Mouse (Mus musculus): ENCODE measurements at regions not wholly inside any gene's neighbourhood (a gene's known extent, or its start where the extent isn't known, plus 50 kb on each side); places are given as distances from the start of the nearest gene placed in this dataset.

DNA sequence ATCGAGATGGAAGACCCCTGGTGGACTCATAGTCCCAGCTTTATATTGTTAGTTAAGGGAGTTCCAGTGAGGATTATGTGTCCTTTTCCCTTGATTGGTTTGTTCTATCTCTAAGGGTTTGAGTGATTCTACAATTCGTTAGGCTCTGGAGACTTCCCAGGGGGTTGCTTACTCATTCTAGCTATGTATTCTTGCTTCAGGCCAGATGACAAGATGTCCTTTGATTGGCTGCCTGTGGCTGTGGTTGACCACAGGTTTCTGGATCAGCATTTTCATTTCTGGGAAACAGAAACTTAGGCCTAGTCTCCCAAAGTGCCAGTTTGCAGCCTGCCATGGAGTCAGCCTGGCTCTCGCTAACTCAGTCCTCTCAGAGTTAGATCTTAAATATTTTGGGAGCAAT is 119.3 kb upstream of the H2al1n start:
- no peak for DNase-seq (ENCODE audit: low spot score)

DNA sequence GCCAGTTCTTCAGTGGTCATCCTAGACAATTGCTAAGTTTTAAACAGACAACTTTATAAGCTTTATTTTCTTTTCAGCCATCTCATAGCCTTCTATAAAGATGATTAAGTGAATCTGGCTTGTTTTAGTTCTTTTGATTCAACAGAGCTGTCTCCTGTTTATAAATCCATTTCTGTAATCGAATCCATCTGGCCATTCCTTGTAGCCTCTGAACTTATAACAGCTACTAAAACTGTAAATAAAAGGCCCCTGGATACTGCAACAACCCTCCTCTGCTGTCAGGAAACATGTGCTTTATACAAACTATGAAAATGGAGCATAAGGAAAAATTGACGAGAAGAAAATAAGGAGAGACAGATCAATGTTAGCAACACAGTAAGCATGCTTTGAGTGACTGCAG is 77.4 kb upstream of the H2al1n start:
- no peak for DNase-seq (ENCODE audit: low spot score)

DNA sequence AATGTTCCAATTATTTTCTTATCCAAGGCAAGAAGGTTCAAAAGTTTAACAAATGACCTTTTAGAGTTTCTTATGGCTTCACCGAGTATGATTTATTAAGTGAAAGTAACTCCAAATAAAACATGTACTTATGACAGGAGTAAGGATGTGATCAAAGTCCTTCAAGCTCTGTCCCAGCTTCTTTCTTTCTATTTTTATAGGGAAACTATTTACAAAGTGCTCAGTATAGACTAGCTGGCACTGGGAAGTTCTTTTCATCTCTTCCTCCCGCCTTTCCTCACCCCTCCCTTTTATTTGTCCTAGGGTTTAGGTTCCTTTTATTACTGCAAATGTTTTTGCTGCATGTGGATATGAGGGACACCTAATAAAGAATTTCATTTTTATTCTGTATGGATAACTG is 76.3 kb upstream of the H2al1n start:
- DNase-seq (ENCODE audit: low spot score), result no peak

DNA sequence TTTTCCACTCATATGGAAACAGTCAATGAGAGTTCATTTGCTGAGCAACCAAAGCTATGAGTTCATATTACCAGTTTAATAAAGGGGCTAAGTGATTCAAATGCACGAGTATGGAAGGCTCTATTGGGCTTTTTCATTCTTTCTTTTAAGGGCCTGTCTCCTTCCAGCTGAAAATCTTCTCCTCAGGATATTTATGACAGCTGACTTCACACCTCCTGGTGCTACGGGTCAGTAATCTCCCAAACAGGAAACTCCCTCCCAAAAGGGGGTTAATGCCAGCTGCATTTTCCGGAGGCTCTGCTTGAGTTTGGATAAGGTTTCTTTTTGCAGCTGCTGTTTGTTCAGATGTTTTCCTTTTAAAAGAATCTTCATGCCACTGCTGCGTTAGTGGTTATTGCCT is 72.5 kb upstream of the H2al1n start:
- peak; percentile 17 for DNase-seq (ENCODE audit: low spot score)

Measured in embryo, embryonic 10 days (tissue).